8 mouse cellular contexts compared by ENCODE assay signal in the genomic region with DNA sequence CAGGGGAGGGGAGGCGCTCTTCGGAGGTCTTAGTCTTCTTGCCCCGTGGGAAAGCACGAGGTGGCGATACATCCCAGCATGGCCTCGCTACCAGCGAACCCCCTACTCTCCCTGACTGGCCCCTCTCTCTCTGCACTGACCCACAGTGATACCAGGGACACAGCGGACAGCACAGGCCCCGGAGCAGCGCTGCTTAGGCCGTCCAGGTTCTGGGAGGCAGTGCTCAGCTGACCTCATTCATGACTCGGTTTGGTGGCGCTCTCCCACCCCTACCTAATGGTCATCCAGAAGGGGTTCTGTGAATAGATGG. TPM values are rescaled to one million over a fixed set of nuclear protein-coding genes. Genes with fewer than 3 reads are reported as not detected.
DNase-seq lines count a peak whose midpoint lies in the region; ATAC-seq and TF ChIP-seq lines count a peak whose summit lies in the region.

No protein-coding gene starts in this region.

- H3K9ac ChIP-seq in lung, embryonic 15.5 days, result peak overlapping the region; percentile 45
- H3K9ac ChIP-seq in hindbrain, embryonic 14.5 days, result peak overlapping the region; percentile 62
- peak overlapping the region; percentile 50 for H3K9ac ChIP-seq in midbrain, postnatal 0 days (replicated peaks; ENCODE audit: low read length, poor library complexity, severe bottlenecking)

- no peaks in the 10 kb centered on the region for H3K9me3 ChIP-seq in lung, embryonic 15.5 days
- no peaks in the 10 kb centered on the region for H3K9me3 ChIP-seq in hindbrain, embryonic 14.5 days (ENCODE audit: control insufficient read depth, low read length)
- no peaks in the 10 kb centered on the region for H3K9me3 ChIP-seq in midbrain, postnatal 0 days (ENCODE audit: low read length)

- DNase-seq in adrenal gland, adult 8-10 months, result peak; percentile 47
- no peak for DNase-seq in adrenal gland, postnatal 4 days (ENCODE audit: low spot score in 2 of 2)
- no peak for DNase-seq in lung, postnatal 14 days
- no peak for DNase-seq in hindbrain, embryonic 14.5 days (ENCODE audit: low spot score)
- no peak for DNase-seq in midbrain, postnatal 0 days (ENCODE audit: low spot score)
- DNase-seq in retina, embryonic 14.5 days (ENCODE audit: low spot score), result no peak
- no peak for DNase-seq in cerebellum, adult 8-10 months

- no peaks in the 10 kb centered on the region for H3K36me3 ChIP-seq in lung, embryonic 15.5 days
- H3K36me3 ChIP-seq in hindbrain, embryonic 14.5 days (replicated peaks; ENCODE audit: control insufficient read depth, insufficient read depth), result no peaks in the 10 kb centered on the region
- no peaks in the 10 kb centered on the region for H3K36me3 ChIP-seq in midbrain, postnatal 0 days (ENCODE audit: insufficient read depth, low read length)

- peak overlapping the region; percentile 90 for H3K4me3 ChIP-seq in lung, embryonic 15.5 days
- peak overlapping the region; percentile 72 for H3K4me3 ChIP-seq in hindbrain, embryonic 14.5 days (replicated peaks; ENCODE audit: low read length)
- H3K4me3 ChIP-seq in midbrain, postnatal 0 days (ENCODE audit: low read depth, low read length), result peak overlapping the region; percentile 96

- peak overlapping the region; percentile 63 for H3K4me2 ChIP-seq in lung, embryonic 15.5 days
- H3K4me2 ChIP-seq in hindbrain, embryonic 14.5 days (replicated peaks), result peak overlapping the region; percentile 61
- H3K4me2 ChIP-seq in midbrain, postnatal 0 days (ENCODE audit: low read depth, low read length, poor library complexity, severe bottlenecking), result peak overlapping the region; percentile 52

- 0 out of 2 replicates have a peak, but pooled peaks cover 9% of the 10 kb centered on the region for H3K27me3 ChIP-seq in lung, embryonic 15.5 days
- H3K27me3 ChIP-seq in hindbrain, embryonic 14.5 days (ENCODE audit: control insufficient read depth, insufficient read depth, low read length), result peaks cover 7% of the 10 kb centered on the region; the same call in 1 of the 2 replicates
- H3K27me3 ChIP-seq in midbrain, postnatal 0 days (ENCODE audit: insufficient read depth, low read length), result peaks cover 6% of the 10 kb centered on the region; the same call in 1 of the 2 replicates

- H3K27ac ChIP-seq in lung, embryonic 15.5 days, result peak overlapping the region; percentile 69
- H3K27ac ChIP-seq in hindbrain, embryonic 14.5 days, result peak overlapping the region; percentile 68; the same call in 1 of the 2 replicates
- peak overlapping the region; percentile 83 for H3K27ac ChIP-seq in midbrain, postnatal 0 days (ENCODE audit: low read depth, low read length)

- H3K4me1 ChIP-seq in lung, embryonic 15.5 days, result peaks cover 16% of the 10 kb centered on the region
- H3K4me1 ChIP-seq in hindbrain, embryonic 14.5 days (replicated peaks; ENCODE audit: control insufficient read depth, insufficient read depth, low read length), result peaks cover 22% of the 10 kb centered on the region
- peaks cover 9% of the 10 kb centered on the region; the same call in 1 of the 2 replicates for H3K4me1 ChIP-seq in midbrain, postnatal 0 days (ENCODE audit: insufficient read depth, low read length)

- 63% methylated on average over 13 of the region's 13 CpGs for WGBS in lung, embryonic 15.5 days
- WGBS in hindbrain, embryonic 14.5 days, result 65% methylated on average over 13 of the region's 13 CpGs
- WGBS in midbrain, postnatal 0 days, result 47% methylated on average over 13 of the region's 13 CpGs

- peak; percentile 35 for ATAC-seq in lung, embryonic 15.5 days (ENCODE audit: borderline replicate concordance, extremely low read depth, low FRiP score, low TSS enrichment)
- ATAC-seq in hindbrain, embryonic 14.5 days (ENCODE audit: low FRiP score), result peak; percentile 59
- peak; percentile 59 for ATAC-seq in midbrain, postnatal 0 days (ENCODE audit: low FRiP score)

- no peak for TF ChIP-seq CTCF in midbrain, postnatal 0 days (IDR thresholded peaks at IDR 0.05)

RNA-seq across cellular contexts. Expression of a gene that starts 0.7 kb away (rescaled TPM):
- total RNA-seq in adrenal gland, adult 8-10 months (2022), result 10 to 100 TPM; 55.0 to 59.3 (median 56.6) TPM
- 10 to 100 TPM; 56.0 to 57.3 TPM for total RNA-seq in adrenal gland, postnatal 4 days (2021)
- polyA plus RNA-seq in lung, embryonic 15.5 days (2015; fragmentation: Nextera tagmentation; extraction: Ambion mirVana), result 89.8 and 96.1 TPM in 2 replicates
- 96.1 and 111 TPM in 2 replicates for polyA plus RNA-seq in hindbrain, embryonic 14.5 days (2014; fragmentation: Nextera tagmentation; extraction: Ambion mirVana)
- 80.0 and 95.9 TPM in 2 replicates for total RNA-seq in midbrain, postnatal 0 days (2014; rRNA removed)
- 88.7 and 89.2 TPM in 2 replicates for polyA plus RNA-seq in midbrain, postnatal 0 days (2015; fragmentation: Nextera tagmentation; extraction: Ambion mirVana)

RNA-seq across cellular contexts. Expression of a gene that starts 10.4 kb away (rescaled TPM):
- 1 to 10 TPM in 1 of 4 experiments, not detected in 3; 3.1 TPM for total RNA-seq in adrenal gland, adult 8-10 months (2022)
- under 1 TPM; 0.20 TPM for total RNA-seq in adrenal gland, postnatal 4 days (2021)
- polyA plus RNA-seq in lung, embryonic 15.5 days (2015; fragmentation: Nextera tagmentation; extraction: Ambion mirVana), result not detected in 2 replicates
- polyA plus RNA-seq in hindbrain, embryonic 14.5 days (2014; fragmentation: Nextera tagmentation; extraction: Ambion mirVana), result not detected in 2 replicates
- not detected in 2 replicates for total RNA-seq in midbrain, postnatal 0 days (2014; rRNA removed)
- polyA plus RNA-seq in midbrain, postnatal 0 days (2015; fragmentation: Nextera tagmentation; extraction: Ambion mirVana), result not detected in 2 replicates
